Comparison of ENCODE assay signal across 22 mouse cellular contexts in genomic region chr5:34276191-34276590, GRCm38 (mm10). TPM values are rescaled to one million over a fixed set of nuclear protein-coding genes. Genes with fewer than 3 reads are reported as not detected.
A peak's percentile ranks its signal among the peaks of the same experiment; 100 is the strongest.
DNase-seq lines count a peak whose midpoint lies in the region; ATAC-seq lines count a peak whose summit lies in the region.
"Had no signal": no experiment of that assay in that cellular context is flagged by ENCODE, and none has a peak within 500 bp of the region (broad histone marks: within the 10 kb centered on the region; RNA-seq: fewer than 3 reads in every experiment).

No protein-coding gene starts in this region.

- 0 out of 2 replicates have a peak, but pooled peaks have one; percentile 52 for ATAC-seq in heart, embryonic 12.5 days (ENCODE audit: insufficient number of reproducible peaks, low FRiP score)
- no peak for ATAC-seq in hindbrain, embryonic 16.5 days

- no peak overlapping the region for H3K4me2 ChIP-seq in heart, embryonic 12.5 days
- H3K4me2 ChIP-seq in hindbrain, embryonic 16.5 days (ENCODE audit: low read length), result no peak overlapping the region
- H3K4me2 ChIP-seq: forebrain, embryonic 12.5 days; heart, embryonic 13.5 days; hindbrain, embryonic 12.5 days; limb, embryonic 15.5 days; liver, embryonic 15.5 days; neural tube, embryonic 15.5 days; stomach, embryonic 15.5 days had no signal

- WGBS in heart, embryonic 10.5 days, result 76% methylated on average over 7 of the region's 7 CpGs
- WGBS in heart, embryonic 12.5 days, result 69% methylated on average over 7 of the region's 7 CpGs
- 82% methylated on average over 7 of the region's 7 CpGs for WGBS in hindbrain, embryonic 16.5 days

- peaks cover 24% of the 10 kb centered on the region for H3K4me1 ChIP-seq in heart, embryonic 10.5 days
- peaks cover 14% of the 10 kb centered on the region for H3K4me1 ChIP-seq in heart, embryonic 12.5 days (replicated peaks)
- no peaks in the 10 kb centered on the region; the same call in 1 of the 2 replicates for H3K4me1 ChIP-seq in hindbrain, embryonic 16.5 days (ENCODE audit: control insufficient read depth, insufficient read depth, low read depth, low read length)
- H3K4me1 ChIP-seq: forebrain, embryonic 12.5 days; limb, embryonic 15.5 days; liver, embryonic 15.5 days; neural tube, embryonic 15.5 days; stomach, embryonic 15.5 days had no signal

- no peaks in the 10 kb centered on the region for H3K9me3 ChIP-seq in heart, embryonic 10.5 days
- H3K9me3 ChIP-seq in heart, embryonic 12.5 days (replicated peaks), result peaks cover 4% of the 10 kb centered on the region; the same call in 1 of the 2 replicates
- H3K9me3 ChIP-seq in hindbrain, embryonic 16.5 days (ENCODE audit: control insufficient read depth, low read length), result no peaks in the 10 kb centered on the region
- H3K9me3 ChIP-seq: embryonic facial prominence, embryonic 10.5 days; forebrain, embryonic 12.5 days; heart, embryonic 13.5 days; hindbrain, embryonic 12.5 days; limb, embryonic 15.5 days; liver, embryonic 15.5 days; neural tube, embryonic 15.5 days; stomach, embryonic 15.5 days had no signal

- no peak overlapping the region for H3K4me3 ChIP-seq in heart, embryonic 10.5 days
- H3K4me3 ChIP-seq in heart, embryonic 12.5 days, result no peak overlapping the region
- H3K4me3 ChIP-seq in hindbrain, embryonic 16.5 days (ENCODE audit: low read length), result no peak overlapping the region
- H3K4me3 ChIP-seq: embryonic facial prominence, embryonic 10.5 days; forebrain, embryonic 12.5 days; heart, embryonic 13.5 days; hindbrain, embryonic 12.5 days; limb, embryonic 15.5 days; liver, embryonic 15.5 days; neural tube, embryonic 15.5 days; stomach, embryonic 15.5 days had no signal

- no peak overlapping the region for H3K9ac ChIP-seq in heart, embryonic 12.5 days
- H3K9ac ChIP-seq in hindbrain, embryonic 16.5 days (ENCODE audit: low read depth, low read length), result no peak overlapping the region
- H3K9ac ChIP-seq: forebrain, embryonic 12.5 days; heart, embryonic 13.5 days; hindbrain, embryonic 12.5 days; limb, embryonic 15.5 days; liver, embryonic 15.5 days; neural tube, embryonic 15.5 days; stomach, embryonic 15.5 days had no signal

- H3K36me3 ChIP-seq in heart, embryonic 10.5 days, result no peaks in the 10 kb centered on the region
- no peaks in the 10 kb centered on the region for H3K36me3 ChIP-seq in heart, embryonic 12.5 days
- no peaks in the 10 kb centered on the region for H3K36me3 ChIP-seq in hindbrain, embryonic 16.5 days (ENCODE audit: control insufficient read depth, insufficient read depth, low read length)
- H3K36me3 ChIP-seq: embryonic facial prominence, embryonic 10.5 days; forebrain, embryonic 12.5 days; heart, embryonic 13.5 days; hindbrain, embryonic 12.5 days; limb, embryonic 15.5 days; liver, embryonic 15.5 days; neural tube, embryonic 15.5 days; stomach, embryonic 15.5 days had no signal

- no peak overlapping the region for H3K27ac ChIP-seq in heart, embryonic 10.5 days
- H3K27ac ChIP-seq in heart, embryonic 12.5 days (ENCODE audit: poor library complexity, severe bottlenecking), result no peak overlapping the region
- no peak overlapping the region for H3K27ac ChIP-seq in hindbrain, embryonic 16.5 days (ENCODE audit: low read depth, low read length)
- H3K27ac ChIP-seq: embryonic facial prominence, embryonic 10.5 days; forebrain, embryonic 12.5 days; heart, embryonic 13.5 days; hindbrain, embryonic 12.5 days; limb, embryonic 15.5 days; liver, embryonic 15.5 days; neural tube, embryonic 15.5 days; stomach, embryonic 15.5 days had no signal

- H3K27me3 ChIP-seq in heart, embryonic 10.5 days (ENCODE audit: insufficient read depth, poor library complexity, severe bottlenecking), result no peaks in the 10 kb centered on the region
- 0 out of 2 replicates have a peak, but pooled peaks cover 4% of the 10 kb centered on the region for H3K27me3 ChIP-seq in heart, embryonic 12.5 days (replicated peaks)
- no peaks in the 10 kb centered on the region for H3K27me3 ChIP-seq in hindbrain, embryonic 16.5 days (replicated peaks; ENCODE audit: control insufficient read depth, insufficient read depth, low read length)
- H3K27me3 ChIP-seq: forebrain, embryonic 12.5 days; heart, embryonic 13.5 days; hindbrain, embryonic 12.5 days; neural tube, embryonic 15.5 days; stomach, embryonic 15.5 days had no signal

- peak; percentile 25 for DNase-seq in adrenal gland, postnatal 10 days
- DNase-seq in adrenal gland, postnatal 14 days, result no peak
- peak; percentile 35 to 58 for DNase-seq in heart, adult 9 months (ENCODE audit: low spot score in 2 of 2)
- no peak for DNase-seq in heart, embryonic 10.5 days (ENCODE audit: low spot score)
- DNase-seq in adipocyte (ENCODE audit: low spot score), result peak; percentile 54
- no peak for DNase-seq in kidney, adult 11 months
- DNase-seq: gastrocnemius, postnatal 14 days; kidney, adult 9 months; kidney, postnatal 25 days; midbrain, embryonic 14.5 days had no signal

RNA-seq across cellular contexts. Expression of gene Zfyve28, which starts 12.1 kb away (rescaled TPM):
- total RNA-seq in adrenal gland, postnatal 10 days (2021), result 1 to 10 TPM; 1.2 to 1.8 TPM
- total RNA-seq in adrenal gland, postnatal 14 days (2021), result 0.44 and 1.6 TPM in 2 replicates
- 0.52 and 0.93 TPM in 2 replicates for polyA plus RNA-seq in heart, embryonic 10.5 days (2016; fragmentation: Nextera tagmentation; extraction: Ambion mirVana)
- 0.28 and 0.37 TPM in 2 replicates for polyA plus RNA-seq in heart, embryonic 12.5 days (2016; fragmentation: Nextera tagmentation; extraction: Ambion mirVana)
- 4.6 and 5.2 TPM in 2 replicates for polyA plus RNA-seq in hindbrain, embryonic 16.5 days (2015; fragmentation: Nextera tagmentation; extraction: Ambion mirVana)

RNA-seq across cellular contexts. Expression of gene Cfap99, which starts 12.2 kb away (rescaled TPM):
- not detected for total RNA-seq in adrenal gland, postnatal 10 days (2021)
- total RNA-seq in adrenal gland, postnatal 14 days (2021), result not detected in 2 replicates
- 0.12 TPM in 1 of 2 replicates, not detected in the other for polyA plus RNA-seq in heart, embryonic 10.5 days (2016; fragmentation: Nextera tagmentation; extraction: Ambion mirVana)
- 0.08 TPM in 1 of 2 replicates, not detected in the other for polyA plus RNA-seq in heart, embryonic 12.5 days (2016; fragmentation: Nextera tagmentation; extraction: Ambion mirVana)
- polyA plus RNA-seq in hindbrain, embryonic 16.5 days (2015; fragmentation: Nextera tagmentation; extraction: Ambion mirVana), result 0.19 TPM in 1 of 2 replicates, not detected in the other
- total RNA-seq: megakaryocyte progenitor cell, adult 5-6 weeks had no signal
- polyA plus RNA-seq: embryonic facial prominence, embryonic 10.5 days; forebrain, embryonic 12.5 days; heart, embryonic 13.5 days; intestine, embryonic 14.5 days; limb, embryonic 15.5 days; liver, embryonic 15.5 days; midbrain, embryonic 14.5 days; neural tube, embryonic 15.5 days; stomach, embryonic 15.5 days had no signal

RNA-seq across cellular contexts. Expression of gene Rnf4, which starts 59.9 kb away (rescaled TPM):
- total RNA-seq in adrenal gland, postnatal 10 days (2021), result 100 to 1,000 TPM; 102 to 109 TPM
- total RNA-seq in adrenal gland, postnatal 14 days (2021), result 99.3 and 112 TPM in 2 replicates
- polyA plus RNA-seq in heart, embryonic 10.5 days (2016; fragmentation: Nextera tagmentation; extraction: Ambion mirVana), result 150 and 156 TPM in 2 replicates
- 125 and 130 TPM in 2 replicates for polyA plus RNA-seq in heart, embryonic 12.5 days (2016; fragmentation: Nextera tagmentation; extraction: Ambion mirVana)
- polyA plus RNA-seq in hindbrain, embryonic 16.5 days (2015; fragmentation: Nextera tagmentation; extraction: Ambion mirVana), result 132 and 139 TPM in 2 replicates

Comparison
In these comparisons a context has a peak if more than half of its experiments do, and no peak if none do; other contexts are left out.
1. DNase-seq: peak in adrenal gland, postnatal 10 days (single experiment), heart, adult 9 months (2 of 2) and adipocyte (single experiment); none in adrenal gland, postnatal 14 days (single experiment), heart, embryonic 10.5 days (single experiment) and kidney, adult 11 months (single experiment).